Mouse (Mus musculus) midbrain, embryonic 12.5 days (tissue): ENCODE measurements around the gene H2-M5. TPM values are rescaled to one million over a fixed set of nuclear protein-coding genes. Genes with fewer than 3 reads are reported as not detected.

Experiments
- ATAC-seq: fragments of 200-750 bp; cut with Nextera tagmentation; 2 replicates; pipeline ENCODE4 v1.8.0; 2017; ENCODE audit warnings: low read depth, moderate TSS enrichment, moderate library complexity; ENCODE audit not compliant: low FRiP score
- H3K27ac ChIP-seq: fragments of 300-500 bp; sonication (generic); replicated peaks from 2 replicates; pipeline ENCODE4 v1.5.1; 2016; ENCODE audit warnings: mild to moderate bottlenecking
- H3K27me3 ChIP-seq: fragments of 300-500 bp; sonication (generic); 2 replicates; pipeline ENCODE4 v1.6.1; 2016; ENCODE audit warnings: mild to moderate bottlenecking
- H3K36me3 ChIP-seq: fragments of 300-500 bp; sonication (generic); 2 replicates; pipeline ENCODE4 v1.6.1; 2016
- H3K4me1 ChIP-seq: fragments of 300-500 bp; sonication (generic); 2 replicates; pipeline ENCODE4 v1.6.1; 2016
- H3K4me2 ChIP-seq: fragments of 300-500 bp; sonication (generic); replicated peaks from 2 replicates; pipeline ENCODE4 v1.6.1; 2016; ENCODE audit warnings: mild to moderate bottlenecking, moderate library complexity
- H3K4me3 ChIP-seq: fragments of 300-500 bp; sonication (generic); 2 replicates; pipeline ENCODE4 v1.5.1; 2016; ENCODE audit warnings: mild to moderate bottlenecking
- H3K9ac ChIP-seq: fragments of 300-500 bp; sonication (generic); replicated peaks from 2 replicates; pipeline ENCODE4 v1.6.1; 2016; ENCODE audit warnings: mild to moderate bottlenecking, moderate library complexity
- H3K9me3 ChIP-seq: fragments of 300-500 bp; sonication (generic); 2 replicates; pipeline ENCODE4 v1.6.1; 2016; ENCODE audit warnings: mild to moderate bottlenecking
- WGBS: fragments of 180-500 bp; shearing (Covaris S2); methylation state at CpG from one replicate; pipeline ENCODE4 v1.1.7; 2016; 5-methylcytosine and 5-hydroxymethylcytosine counted together
- polyA plus RNA-seq: library from polyadenylated mRNA; unstranded; fragments of >200 nt; fragmentation: Nextera tagmentation; extraction: Ambion mirVana; gene quantifications from 2 replicates; pipeline ENCODE4 v1.2.1, GENCODE M21; 2016

Gene H2-M5
- polyA plus RNA-seq, 1 experiment from 2014 or later, result 2.4 TPM

GRCm38 (mm10) chr17:36958884-36959283 lies 30.5 kb downstream of the H2-M5 start:
- Histone ChIP-seq H3K4me1 (peaks cover 17% of the 10 kb centered on the region), H3K4me2 (peak overlapping the region; percentile 79), H3K4me3 (peak overlapping the region; percentile 64), H3K9me3 (no peaks in the 10 kb centered on the region), H3K27me3 (no peaks in the 10 kb centered on the region), H3K36me3 (0 out of 2 replicates have a peak, but pooled peaks cover 7% of the 10 kb centered on the region), H3K27ac (no peak overlapping the region), H3K9ac (peak overlapping the region; percentile 78)
- WGBS, result 10% methylated on average over 12 of the region's 12 CpGs
- peak; percentile 10; the same call in 1 of the 2 replicates for ATAC-seq

- Histone ChIP-seq H3K9ac (peak within 1 kb of the TSS; percentile 78), H3K27ac (peak within 1 kb of the TSS; percentile 64)
- WGBS, result under 1% methylated on average over 46 of the region's 46 CpGs
Observed at GRCm38 (mm10) chr17:36957999-36958743, 31.2 kb downstream of the H2-M5 start, which contains the start of the genes Znrd1 and Znrd1as. Gene Znrd1, minus strand, starts transcription at chr17:36958559. Gene Znrd1as, plus strand, starts transcription at chr17:36958592.

GRCm38 (mm10) chr17:36953062-36953461 lies 36.3 kb downstream of the H2-M5 start:
- peaks cover 19% of the 10 kb centered on the region for H3K36me3 ChIP-seq

More at GRCm38 (mm10) chr17:36957999-36958743, 31.2 kb downstream of the H2-M5 start, which contains the start of the genes Znrd1 and Znrd1as:
- Histone ChIP-seq H3K36me3 (0 out of 2 replicates have a peak, but pooled peaks cover 7% of the 10 kb centered on the region), H3K27me3 (no peaks in the 10 kb centered on the region), H3K4me1 (peaks cover 17% of the 10 kb centered on the region), H3K9me3 (no peaks in the 10 kb centered on the region), H3K4me3 (peak within 1 kb of the TSS; percentile 64), H3K4me2 (peak within 1 kb of the TSS; percentile 79)
- peak; percentile 98 for ATAC-seq

GRCm38 (mm10) chr17:36952631-36953030 lies 36.7 kb downstream of the H2-M5 start:
- WGBS, result 90% methylated on average over 2 of the region's 2 CpGs
- H3K4me1 ChIP-seq, result peaks cover 17% of the 10 kb centered on the region
- H3K4me2 ChIP-seq, result no peak overlapping the region
- H3K4me3 ChIP-seq, result no peak overlapping the region
- no peak overlapping the region for H3K27ac ChIP-seq
- no peak for ATAC-seq
- H3K27me3 ChIP-seq, result no peaks in the 10 kb centered on the region
- H3K9ac ChIP-seq, result no peak overlapping the region
- peaks cover 19% of the 10 kb centered on the region for H3K36me3 ChIP-seq
- H3K9me3 ChIP-seq, result no peaks in the 10 kb centered on the region

More at GRCm38 (mm10) chr17:36953062-36953461, 36.3 kb downstream of the H2-M5 start:
- no peaks in the 10 kb centered on the region for H3K27me3 ChIP-seq
- WGBS, result 100% methylated on average over 1 of the region's 1 CpGs
- H3K4me2 ChIP-seq, result no peak overlapping the region
- no peak overlapping the region for H3K9ac ChIP-seq
- no peak overlapping the region for H3K4me3 ChIP-seq
- H3K9me3 ChIP-seq, result no peaks in the 10 kb centered on the region
- no peak for ATAC-seq
- H3K4me1 ChIP-seq, result peaks cover 16% of the 10 kb centered on the region
- no peak overlapping the region for H3K27ac ChIP-seq

GRCm38 (mm10) chr17:36950981-36951947 lies 38.1 kb downstream of the H2-M5 start, which contains the start of gene Ppp1r11:
Gene Ppp1r11, minus strand, starts transcription at chr17:36951741.
- Histone ChIP-seq H3K27ac (peak within 1 kb of the TSS; percentile 84), H3K9ac (peak within 1 kb of the TSS; percentile 67), H3K4me1 (peaks cover 15% of the 10 kb centered on the region), H3K9me3 (no peaks in the 10 kb centered on the region), H3K4me3 (peak within 1 kb of the TSS; percentile 54), H3K27me3 (peaks cover 3% of the 10 kb centered on the region; the same call in 1 of the 2 replicates), H3K36me3 (peaks cover 19% of the 10 kb centered on the region), H3K4me2 (peak within 1 kb of the TSS; percentile 63)
- peak; percentile 95 for ATAC-seq
- 2% methylated on average over 36 of the region's 36 CpGs for WGBS

GRCm38 (mm10) chr17:36949265-36949664 lies 40.1 kb downstream of the H2-M5 start:
- Histone ChIP-seq H3K9ac (no peak overlapping the region), H3K27ac (no peak overlapping the region), H3K36me3 (peaks cover 12% of the 10 kb centered on the region), H3K9me3 (no peaks in the 10 kb centered on the region), H3K27me3 (peaks cover 23% of the 10 kb centered on the region), H3K4me2 (no peak overlapping the region), H3K4me3 (no peak overlapping the region), H3K4me1 (peaks cover 15% of the 10 kb centered on the region)
- no peak for ATAC-seq
- WGBS, result 87% methylated on average over 8 of the region's 8 CpGs

- Histone ChIP-seq H3K36me3 (peaks cover 12% of the 10 kb centered on the region), H3K9ac (no peak overlapping the region), H3K4me1 (peaks cover 17% of the 10 kb centered on the region), H3K4me2 (no peak overlapping the region), H3K27ac (no peak overlapping the region), H3K9me3 (no peaks in the 10 kb centered on the region), H3K4me3 (no peak overlapping the region), H3K27me3 (peaks cover 33% of the 10 kb centered on the region)
- 81% methylated on average over 1 of the region's 1 CpGs for WGBS
- no peak for ATAC-seq
Observed at GRCm38 (mm10) chr17:36948286-36948685, 41.1 kb downstream of the H2-M5 start.

- 1% methylated on average over 62 of the region's 62 CpGs for WGBS
- H3K36me3 ChIP-seq, result peaks cover 12% of the 10 kb centered on the region
- no peaks in the 10 kb centered on the region for H3K9me3 ChIP-seq
- peak overlapping the region; percentile 55 for H3K4me3 ChIP-seq
- H3K4me1 ChIP-seq, result peaks cover 24% of the 10 kb centered on the region
- H3K9ac ChIP-seq, result peak overlapping the region; percentile 81
- H3K27me3 ChIP-seq, result peaks cover 44% of the 10 kb centered on the region
- ATAC-seq, result peak; percentile 41
- H3K27ac ChIP-seq, result peak overlapping the region; percentile 56
- peak overlapping the region; percentile 94 for H3K4me2 ChIP-seq
Observed at GRCm38 (mm10) chr17:36947051-36947819, 42.1 kb downstream of the H2-M5 start.

- H3K36me3 ChIP-seq, result peaks cover 6% of the 10 kb centered on the region
- H3K9me3 ChIP-seq, result no peaks in the 10 kb centered on the region
- H3K27ac ChIP-seq, result no peak overlapping the region
- no peak overlapping the region for H3K4me2 ChIP-seq
- H3K4me1 ChIP-seq, result peaks cover 16% of the 10 kb centered on the region
- ATAC-seq, result no peak
- peaks cover 61% of the 10 kb centered on the region for H3K27me3 ChIP-seq
- no peak overlapping the region for H3K9ac ChIP-seq
- WGBS, result 28% methylated on average over 9 of the region's 9 CpGs
- H3K4me3 ChIP-seq, result no peak overlapping the region
Observed at GRCm38 (mm10) chr17:36944121-36944775, 45.1 kb downstream of the H2-M5 start.

- Histone ChIP-seq H3K9me3 (no peaks in the 10 kb centered on the region), H3K36me3 (peaks cover under 1% of the 10 kb centered on the region), H3K27ac (no peak overlapping the region), H3K4me2 (peak overlapping the region; percentile 55; the same call in 1 of the 2 replicates), H3K27me3 (peaks cover 67% of the 10 kb centered on the region), H3K9ac (no peak overlapping the region), H3K4me1 (peaks cover 16% of the 10 kb centered on the region), H3K4me3 (no peak overlapping the region)
- WGBS, result 30% methylated on average over 5 of the region's 5 CpGs
- ATAC-seq, result no peak
Observed at GRCm38 (mm10) chr17:36943691-36944090, 45.6 kb downstream of the H2-M5 start.
